Mouse (Mus musculus) liver, embryonic 13.5 days (tissue): Measurements from ENCODE around the gene Brd9. TPM values are rescaled to one million over a fixed set of nuclear protein-coding genes. Genes with fewer than 3 reads are reported as not detected.
"Not testable (repeated sequence)": the region's sequence is repeated elsewhere in the genome, so short reads cannot be mapped to it uniquely, and the experiment has no call there.

Experiments used
- ATAC-seq: fragments of 200-750 bp; cut with Nextera tagmentation; 2 replicates; pipeline ENCODE4 v1.8.0; 2017; ENCODE audit warnings: low read depth, mild to moderate bottlenecking, moderate number of reproducible peaks, moderate library complexity
- DNase-seq: peaks from one replicate; pipeline ENCODE4 v3.0.0; 2022
- H3K27ac ChIP-seq: fragments of 300-500 bp; sonication (generic); 2 replicates; pipeline ENCODE4 v1.5.1; 2015; ENCODE audit warnings: moderate library complexity, mild to moderate bottlenecking, inconsistent platforms
- H3K27me3 ChIP-seq: fragments of 300-500 bp; sonication (generic); 2 replicates; pipeline ENCODE4 v1.6.1; 2015; ENCODE audit warnings: mild to moderate bottlenecking, inconsistent platforms
- H3K36me3 ChIP-seq: fragments of 300-500 bp; sonication (generic); 2 replicates; pipeline ENCODE4 v1.6.1; 2015; ENCODE audit warnings: mild to moderate bottlenecking, inconsistent platforms
- H3K4me1 ChIP-seq: fragments of 300-500 bp; sonication (generic); replicated peaks from 2 replicates; pipeline ENCODE4 v1.6.1; 2015; ENCODE audit warnings: inconsistent platforms
- H3K4me2 ChIP-seq: fragments of 300-500 bp; sonication (generic); 2 replicates; pipeline ENCODE4 v1.6.1; 2015; ENCODE audit warnings: inconsistent platforms, mild to moderate bottlenecking, moderate library complexity
- H3K4me3 ChIP-seq: fragments of 300-500 bp; sonication (generic); replicated peaks from 2 replicates; pipeline ENCODE4 v1.5.1; 2015; ENCODE audit warnings: mild to moderate bottlenecking, inconsistent platforms
- H3K9ac ChIP-seq: fragments of 300-500 bp; sonication (generic); 2 replicates; pipeline ENCODE4 v1.6.1; 2015; ENCODE audit warnings: mild to moderate bottlenecking, inconsistent platforms
- H3K9me3 ChIP-seq: fragments of 300-500 bp; sonication (generic); replicated peaks from 2 replicates; pipeline ENCODE4 v1.6.1; 2016; ENCODE audit warnings: inconsistent platforms
- WGBS: fragments of 180-500 bp; shearing (Covaris S2); methylation state at CpG from one replicate; pipeline ENCODE4 v1.1.7; 2015; ENCODE audit not compliant: insufficient replicate concordance; 5-methylcytosine and 5-hydroxymethylcytosine counted together
- polyA plus RNA-seq: library from polyadenylated mRNA; unstranded; fragments of >200 nt; fragmentation: Nextera tagmentation; extraction: Ambion mirVana; gene quantifications from 2 replicates; pipeline ENCODE4 v1.2.1, GENCODE M21; 2015

The Brd9 gene
- polyA plus RNA-seq, 1 experiment from 2014 or later, result 18.1 TPM

GRCm38 (mm10) chr13:73991267-73991666, 53.7 kb downstream of the Brd9 start:
- no peak overlapping the region for H3K4me3 ChIP-seq
- H3K4me2 ChIP-seq, result no peak overlapping the region
- H3K27me3 ChIP-seq, result no peaks in the 10 kb centered on the region
- no peaks in the 10 kb centered on the region for H3K9me3 ChIP-seq
- H3K36me3 ChIP-seq, result no peaks in the 10 kb centered on the region
- DNase-seq (no peak), ATAC-seq (no peak)
- no peak overlapping the region for H3K27ac ChIP-seq
- H3K4me1 ChIP-seq, result peaks cover 19% of the 10 kb centered on the region
- 56% methylated on average over 5 of the region's 5 CpGs for WGBS
- no peak overlapping the region for H3K9ac ChIP-seq

DNA sequence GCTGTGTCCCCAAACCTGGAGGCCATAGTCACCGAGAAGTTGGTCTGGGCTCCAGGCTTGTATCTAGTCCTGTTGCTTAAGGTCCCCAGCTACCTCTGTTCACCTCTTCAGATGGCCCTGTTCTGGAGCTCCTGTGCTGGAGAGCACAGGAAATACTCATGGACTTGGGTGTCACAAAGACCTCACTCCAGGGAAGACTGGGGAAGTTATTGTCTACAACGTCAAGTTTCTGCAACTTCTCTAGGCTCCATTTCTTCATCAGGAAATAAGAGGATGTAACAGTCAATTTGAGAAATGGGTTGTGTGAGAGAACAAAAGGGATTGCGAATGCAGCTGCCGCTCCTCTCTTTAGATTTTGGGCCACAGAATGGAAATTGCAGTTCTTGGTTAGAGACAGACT, 58.8 kb downstream of the Brd9 start:
- Histone ChIP-seq H3K9me3 (no peaks in the 10 kb centered on the region), H3K4me2 (no peak overlapping the region), H3K27ac (no peak overlapping the region), H3K4me1 (peaks cover 6% of the 10 kb centered on the region), H3K4me3 (no peak overlapping the region), H3K9ac (no peak overlapping the region), H3K27me3 (0 out of 2 replicates have a peak, but pooled peaks cover 8% of the 10 kb centered on the region), H3K36me3 (no peaks in the 10 kb centered on the region)
- DNase-seq (no peak), ATAC-seq (no peak)
- WGBS, result 57% methylated on average over 4 of the region's 4 CpGs

GRCm38 (mm10) chr13:74000519-74000918, 62.9 kb downstream of the Brd9 start:
- DNase-seq (no peak), ATAC-seq (no peak)
- no peaks in the 10 kb centered on the region for H3K9me3 ChIP-seq

GRCm38 (mm10) chr13:74000961-74001360, 63.4 kb downstream of the Brd9 start:
- 63% methylated on average over 6 of the region's 6 CpGs for WGBS
- H3K27ac ChIP-seq, result no peak overlapping the region

More at GRCm38 (mm10) chr13:74000519-74000918, 62.9 kb downstream of the Brd9 start:
- Histone ChIP-seq H3K27ac (no peak overlapping the region), H3K4me2 (no peak overlapping the region), H3K36me3 (no peaks in the 10 kb centered on the region), H3K4me1 (no peaks in the 10 kb centered on the region), H3K9ac (no peak overlapping the region), H3K4me3 (no peak overlapping the region), H3K27me3 (peaks cover 20% of the 10 kb centered on the region; the same call in 1 of the 2 replicates)

GRCm38 (mm10) chr13:74001492-74001891, 63.9 kb downstream of the Brd9 start:
- Histone ChIP-seq H3K27ac (no peak overlapping the region), H3K27me3 (peaks cover 27% of the 10 kb centered on the region), H3K4me1 (no peaks in the 10 kb centered on the region), H3K9ac (no peak overlapping the region), H3K4me3 (no peak overlapping the region), H3K9me3 (no peaks in the 10 kb centered on the region), H3K4me2 (no peak overlapping the region), H3K36me3 (no peaks in the 10 kb centered on the region)
- ATAC-seq (no peak), DNase-seq (no peak)
- WGBS, result 51% methylated on average over 4 of the region's 4 CpGs

More at GRCm38 (mm10) chr13:74000961-74001360, 63.4 kb downstream of the Brd9 start:
- H3K4me3 ChIP-seq, result no peak overlapping the region
- H3K9me3 ChIP-seq, result no peaks in the 10 kb centered on the region
- ATAC-seq, result no peak
- H3K4me2 ChIP-seq, result no peak overlapping the region
- H3K4me1 ChIP-seq, result no peaks in the 10 kb centered on the region
- no peak for DNase-seq
- H3K9ac ChIP-seq, result no peak overlapping the region
- no peaks in the 10 kb centered on the region for H3K36me3 ChIP-seq
- H3K27me3 ChIP-seq, result peaks cover 23% of the 10 kb centered on the region

DNA sequence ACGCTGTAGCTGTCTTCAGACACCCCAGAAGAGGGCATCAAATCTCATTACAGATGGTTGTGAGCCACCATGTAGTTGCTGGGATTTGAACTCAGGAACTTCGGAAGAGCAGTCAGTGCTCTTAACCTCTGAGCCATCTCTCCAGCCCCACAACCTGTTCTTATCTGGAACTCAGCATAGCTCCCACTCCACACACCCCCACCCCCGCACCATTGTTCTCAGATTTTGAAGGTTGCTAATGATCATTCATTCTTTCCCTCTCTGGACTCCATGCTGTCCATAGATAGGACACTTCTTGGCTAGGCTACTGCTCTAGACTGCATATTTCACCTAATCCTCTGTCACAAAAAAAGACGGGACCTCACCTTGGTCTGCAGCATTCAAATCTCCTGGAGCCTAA, 69.3 kb downstream of the Brd9 start:
- DNase-seq, ATAC-seq, H3K9ac ChIP-seq, H3K27ac ChIP-seq, H3K36me3 ChIP-seq, H3K9me3 ChIP-seq, H3K4me3 ChIP-seq, H3K4me2 ChIP-seq: not testable (repeated sequence)
- Histone ChIP-seq H3K27me3 (peaks cover 71% of the 10 kb centered on the region), H3K4me1 (peaks cover 26% of the 10 kb centered on the region)
- WGBS, result 71% methylated on average over 4 of the region's 4 CpGs

GRCm38 (mm10) chr13:74008216-74008615, 70.6 kb downstream of the Brd9 start:
- H3K27ac ChIP-seq, ATAC-seq, H3K9me3 ChIP-seq, DNase-seq, H3K4me3 ChIP-seq, H3K9ac ChIP-seq, H3K36me3 ChIP-seq: not testable (repeated sequence)
- Histone ChIP-seq H3K27me3 (peaks cover 78% of the 10 kb centered on the region), H3K4me2 (peak overlapping the region; percentile 88; the same call in 1 of the 2 replicates), H3K4me1 (peaks cover 26% of the 10 kb centered on the region)
- WGBS, result 71% methylated on average over 2 of the region's 2 CpGs

DNA sequence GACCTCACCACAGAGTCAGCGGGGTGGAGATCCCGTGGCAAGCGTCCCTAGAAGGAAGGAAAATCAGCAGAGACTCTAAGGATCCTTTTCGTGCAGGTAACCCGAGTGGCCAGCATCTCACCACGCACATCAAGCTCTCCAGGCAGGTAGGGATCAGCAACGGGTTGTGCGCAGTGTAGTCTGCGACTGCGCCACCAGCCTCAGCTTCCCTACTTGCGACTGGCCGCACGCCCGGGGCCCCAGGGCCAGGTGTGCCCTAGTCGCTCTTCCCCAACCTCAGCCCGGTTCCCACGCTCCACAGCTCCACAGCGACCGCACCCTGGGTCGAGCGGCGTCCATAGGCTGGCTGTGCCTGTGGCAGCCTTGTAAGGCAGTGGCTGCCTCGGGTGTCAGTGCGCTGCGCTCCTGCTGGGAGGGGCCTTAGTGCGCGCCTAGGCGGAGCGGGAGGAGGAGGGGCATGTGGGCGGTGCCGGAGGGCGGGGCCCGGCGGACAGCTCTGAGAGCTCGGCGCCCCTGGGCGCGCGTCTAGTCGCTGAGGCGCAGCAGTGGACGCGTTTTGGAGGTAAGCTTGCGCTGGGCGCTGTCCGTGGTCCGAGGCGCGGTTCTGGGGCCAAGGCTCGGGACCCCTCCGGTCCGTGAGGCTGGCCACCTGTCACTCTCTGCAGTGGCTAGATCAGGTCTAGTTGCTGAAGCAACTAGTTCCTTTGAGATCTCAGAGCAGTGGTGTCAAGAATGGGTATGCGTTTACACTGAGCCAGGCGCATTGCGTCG, 71.5 kb downstream of the Brd9 start, which contains the start of gene Tppp:
TSS of gene Tppp (plus strand) at position 460 of the 771 bp plus-strand sequence.
- Histone ChIP-seq H3K36me3 (no peaks in the 10 kb centered on the region), H3K9me3 (no peaks in the 10 kb centered on the region), H3K4me2 (peak within 1 kb of the TSS; percentile 88), H3K4me3 (peak within 1 kb of the TSS; percentile 61), H3K27me3 (peaks cover 84% of the 10 kb centered on the region), H3K4me1 (peaks cover 26% of the 10 kb centered on the region), H3K9ac (peak within 1 kb of the TSS; percentile 66), H3K27ac (no peak within 1 kb of the TSS)
- WGBS, result under 1% methylated on average over 56 of the region's 56 CpGs
- DNase-seq (peak; percentile 90), ATAC-seq (peak; percentile 98)

- no peaks in the 10 kb centered on the region for H3K36me3 ChIP-seq
- H3K27ac ChIP-seq, result no peak overlapping the region
- H3K4me1 ChIP-seq, result peaks cover 26% of the 10 kb centered on the region
- peak overlapping the region; percentile 47; the same call in 1 of the 2 replicates for H3K9ac ChIP-seq
- H3K9me3 ChIP-seq, result no peaks in the 10 kb centered on the region
- H3K27me3 ChIP-seq, result peaks cover 90% of the 10 kb centered on the region
- 0 out of 2 replicates have a peak, but pooled peaks have one; percentile 1 for ATAC-seq
- peak overlapping the region; percentile 61 for H3K4me3 ChIP-seq
- 1% methylated on average over 55 of the region's 55 CpGs for WGBS
- DNase-seq, result peak; percentile 10
- peak overlapping the region; percentile 88 for H3K4me2 ChIP-seq
Observed at GRCm38 (mm10) chr13:74009791-74010614, 72.4 kb downstream of the Brd9 start.
